In the genomic region with DNA sequence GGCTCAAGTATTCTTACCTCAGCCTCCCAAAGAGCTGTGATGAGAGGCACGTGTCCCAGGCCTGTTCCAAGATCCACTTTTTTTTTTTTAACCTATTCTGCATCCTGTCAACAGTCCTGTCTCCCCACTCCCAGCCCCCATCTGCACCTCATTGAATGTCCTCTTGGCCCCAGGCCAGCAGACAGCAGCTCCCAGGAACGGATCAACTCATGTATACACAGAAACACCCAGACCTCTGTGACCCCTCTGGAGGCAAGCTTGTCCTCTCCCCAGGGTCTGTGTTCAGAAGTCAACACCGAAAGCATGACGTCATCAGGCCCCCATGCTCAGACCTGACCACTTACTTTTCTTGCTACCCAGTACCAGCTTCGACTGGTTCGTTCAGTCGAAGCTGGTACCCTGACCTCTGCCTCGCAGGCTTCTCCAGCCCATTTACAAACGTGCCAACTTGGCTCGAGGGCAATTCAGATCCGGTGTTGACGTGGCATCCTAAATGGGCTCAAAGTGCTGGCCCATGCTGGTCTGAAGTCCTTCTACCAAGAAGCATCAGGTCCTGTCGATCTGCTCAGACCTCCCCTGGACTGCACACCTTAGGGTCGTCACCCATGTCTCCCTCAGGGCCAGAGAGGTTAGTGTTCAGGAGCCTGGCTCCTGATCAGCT, we compare ENCODE assay signal across 15 mouse cellular contexts.
DNase-seq lines count a peak whose midpoint lies in the region; ATAC-seq and TF ChIP-seq lines count a peak whose summit lies in the region.
"Had no signal": no experiment of that assay in that cellular context is flagged by ENCODE, and none has a peak within 500 bp of the region (broad histone marks: within the 10 kb centered on the region; RNA-seq: fewer than 3 reads in every experiment).

No protein-coding gene starts in this region.

- H3K4me2 ChIP-seq in heart, embryonic 11.5 days, result no peak overlapping the region
- H3K4me2 ChIP-seq in kidney, embryonic 16.5 days (replicated peaks; ENCODE audit: low read depth, low read length), result no peak overlapping the region
- no peak overlapping the region for H3K4me2 ChIP-seq in kidney, embryonic 14.5 days (replicated peaks; ENCODE audit: low read depth, low read length)
- H3K4me2 ChIP-seq in midbrain, embryonic 13.5 days (replicated peaks), result no peak overlapping the region
- H3K4me2 ChIP-seq: forebrain, embryonic 15.5 days; hindbrain, embryonic 15.5 days; liver, embryonic 15.5 days had no signal

- no peak for TF ChIP-seq CTCF in kidney, adult 2 months (conservative IDR thresholded peaks at IDR 0.05; ENCODE audit: insufficient read depth, insufficient read length, low read depth, low read length)

- H3K4me3 ChIP-seq in heart, embryonic 11.5 days (ENCODE audit: low read depth, low read length), result no peak overlapping the region
- no peak overlapping the region for H3K4me3 ChIP-seq in kidney, adult 2 months (ENCODE audit: insufficient read depth, low read depth, low read length)
- no peak overlapping the region for H3K4me3 ChIP-seq in kidney, embryonic 16.5 days (ENCODE audit: low read length)
- no peak overlapping the region for H3K4me3 ChIP-seq in kidney, embryonic 14.5 days (ENCODE audit: low read length)
- no peak overlapping the region for H3K4me3 ChIP-seq in midbrain, embryonic 13.5 days (replicated peaks)
- H3K4me3 ChIP-seq: forebrain, embryonic 15.5 days; hindbrain, embryonic 15.5 days; liver, embryonic 15.5 days; megakaryocyte, embryonic 14.5 days had no signal

- peak; percentile 53; the same call in 1 of the 2 replicates for ATAC-seq in heart, embryonic 11.5 days (replicated peaks; ENCODE audit: insufficient number of reproducible peaks, low FRiP score, low TSS enrichment)
- no peak for ATAC-seq in kidney, embryonic 16.5 days (ENCODE audit: low FRiP score, low TSS enrichment)
- peak; percentile 28; the same call in 1 of the 2 replicates for ATAC-seq in kidney, embryonic 14.5 days (ENCODE audit: low FRiP score, low TSS enrichment)
- no peak for ATAC-seq in midbrain, embryonic 13.5 days
- ATAC-seq: activated CD4-positive, CD25-positive, alpha-beta regulatory T cell, adult 4 months; forebrain, embryonic 15.5 days had no signal

- WGBS in heart, embryonic 11.5 days (ENCODE audit: insufficient replicate concordance), result 67% methylated on average over 14 of the region's 14 CpGs
- 40% methylated on average over 14 of the region's 14 CpGs for WGBS in kidney, adult 2 months
- WGBS in kidney, embryonic 16.5 days, result 66% methylated on average over 14 of the region's 14 CpGs
- whole genome bisulfite sequencing in kidney, embryonic 14.5 days, result 63% methylated on average over 14 of the region's 14 CpGs
- WGBS in midbrain, embryonic 13.5 days, result 78% methylated on average over 14 of the region's 14 CpGs

- DNase-seq in heart, postnatal 4 days, result no peak
- DNase-seq in kidney, adult 2 months, result peak; percentile 68
- peak; percentile 84 for DNase-seq in adipocyte (ENCODE audit: low spot score)
- no peak for DNase-seq in urinary bladder, postnatal 25 days (ENCODE audit: low spot score)
- DNase-seq: cerebellum, adult 8-10 months; thymus, postnatal 4 days had no signal

- no peak for TF ChIP-seq POLR2A in kidney, adult 2 months (IDR thresholded peaks at IDR 0.05; ENCODE audit: low read depth, low read length)

- H3K9me3 ChIP-seq in heart, embryonic 11.5 days (replicated peaks; ENCODE audit: control insufficient read depth, low read length), result no peaks in the 10 kb centered on the region
- H3K9me3 ChIP-seq in kidney, embryonic 16.5 days (ENCODE audit: low read length), result no peaks in the 10 kb centered on the region
- no peaks in the 10 kb centered on the region for H3K9me3 ChIP-seq in kidney, embryonic 14.5 days (ENCODE audit: control insufficient read depth, low read length)
- 0 out of 2 replicates have a peak, but pooled peaks cover 8% of the 10 kb centered on the region for H3K9me3 ChIP-seq in midbrain, embryonic 13.5 days
- H3K9me3 ChIP-seq: forebrain, embryonic 15.5 days; hindbrain, embryonic 15.5 days; liver, embryonic 15.5 days had no signal

- H3K4me1 ChIP-seq in heart, embryonic 11.5 days (ENCODE audit: control insufficient read depth, insufficient read depth, low read length), result peaks cover 11% of the 10 kb centered on the region; the same call in 1 of the 2 replicates
- H3K4me1 ChIP-seq in kidney, adult 2 months (ENCODE audit: control insufficient read depth, insufficient read depth, low read length), result no peaks in the 10 kb centered on the region
- no peaks in the 10 kb centered on the region for H3K4me1 ChIP-seq in kidney, embryonic 16.5 days (ENCODE audit: insufficient read depth, low read length)
- H3K4me1 ChIP-seq in kidney, embryonic 14.5 days (ENCODE audit: control insufficient read depth, insufficient read depth, low read length), result no peaks in the 10 kb centered on the region
- peaks cover 5% of the 10 kb centered on the region for H3K4me1 ChIP-seq in midbrain, embryonic 13.5 days (replicated peaks)
- H3K4me1 ChIP-seq: megakaryocyte, embryonic 14.5 days had no signal

- no peak overlapping the region for H3K9ac ChIP-seq in heart, embryonic 11.5 days (ENCODE audit: low read depth, low read length)
- no peak overlapping the region for H3K9ac ChIP-seq in kidney, embryonic 16.5 days (replicated peaks; ENCODE audit: low read length)
- no peak overlapping the region for H3K9ac ChIP-seq in kidney, embryonic 14.5 days (ENCODE audit: low read depth, low read length)
- no peak overlapping the region for H3K9ac ChIP-seq in midbrain, embryonic 13.5 days (replicated peaks)
- H3K9ac ChIP-seq: forebrain, embryonic 15.5 days; hindbrain, embryonic 15.5 days; liver, embryonic 15.5 days had no signal

- no peaks in the 10 kb centered on the region for H3K36me3 ChIP-seq in heart, embryonic 11.5 days (ENCODE audit: control insufficient read depth, insufficient read depth, low read length)
- no peaks in the 10 kb centered on the region for H3K36me3 ChIP-seq in kidney, adult 2 months (ENCODE audit: control insufficient read depth, insufficient read depth, low read length)
- no peaks in the 10 kb centered on the region for H3K36me3 ChIP-seq in kidney, embryonic 16.5 days (ENCODE audit: insufficient read depth, low read length)
- H3K36me3 ChIP-seq in kidney, embryonic 14.5 days (ENCODE audit: control insufficient read depth, insufficient read depth, low read length), result no peaks in the 10 kb centered on the region
- H3K36me3 ChIP-seq in midbrain, embryonic 13.5 days, result no peaks in the 10 kb centered on the region
- H3K36me3 ChIP-seq: forebrain, embryonic 15.5 days; hindbrain, embryonic 15.5 days; liver, embryonic 15.5 days had no signal

- peaks cover 14% of the 10 kb centered on the region for H3K27me3 ChIP-seq in heart, embryonic 11.5 days (ENCODE audit: control insufficient read depth, insufficient read depth, low read length)
- H3K27me3 ChIP-seq in kidney, adult 2 months (replicated peaks; ENCODE audit: control insufficient read depth, insufficient read depth, low read length), result no peaks in the 10 kb centered on the region
- H3K27me3 ChIP-seq in kidney, embryonic 16.5 days (ENCODE audit: insufficient read depth, low read length), result no peaks in the 10 kb centered on the region
- no peaks in the 10 kb centered on the region for H3K27me3 ChIP-seq in kidney, embryonic 14.5 days (ENCODE audit: control insufficient read depth, insufficient read depth, low read length)
- H3K27me3 ChIP-seq in midbrain, embryonic 13.5 days, result 0 out of 2 replicates have a peak, but pooled peaks cover 5% of the 10 kb centered on the region
- H3K27me3 ChIP-seq: forebrain, embryonic 15.5 days; hindbrain, embryonic 15.5 days; liver, embryonic 15.5 days had no signal

- H3K27ac ChIP-seq in heart, embryonic 11.5 days (ENCODE audit: low read depth, low read length), result no peak overlapping the region
- H3K27ac ChIP-seq in kidney, adult 2 months (ENCODE audit: insufficient read depth, low read depth, low read length), result no peak overlapping the region
- no peak overlapping the region for H3K27ac ChIP-seq in kidney, embryonic 16.5 days (ENCODE audit: low read length)
- H3K27ac ChIP-seq in kidney, embryonic 14.5 days (ENCODE audit: low read depth, low read length), result no peak overlapping the region
- H3K27ac ChIP-seq in midbrain, embryonic 13.5 days, result no peak overlapping the region
- H3K27ac ChIP-seq: forebrain, embryonic 15.5 days; hindbrain, embryonic 15.5 days; liver, embryonic 15.5 days had no signal

Comparison
In these comparisons a context has a peak if more than half of its experiments do, and no peak if none do; other contexts are left out.
1. ATAC-seq: peak in heart, embryonic 11.5 days (single experiment) and kidney, embryonic 14.5 days (single experiment); none in kidney, embryonic 16.5 days (single experiment) and midbrain, embryonic 13.5 days (single experiment).
2. DNase-seq: peak in kidney, adult 2 months (single experiment) and adipocyte (single experiment); none in heart, postnatal 4 days (single experiment) and urinary bladder, postnatal 25 days (single experiment).